Mouse (Mus musculus) small intestine, adult 2 months (tissue): Measurements from ENCODE around the gene Ucn2. TPM values are rescaled to one million over a fixed set of nuclear protein-coding genes. Genes with fewer than 3 reads are reported as not detected.

Source experiments
- H3K27ac ChIP-seq: fragments of 200-500 bp; 2 replicates; pipeline ENCODE4 v1.5.1; 2012; ENCODE audit warnings: low read depth, low read length, control low read depth, inconsistent platforms; ENCODE audit not compliant: insufficient read depth
- H3K27me3 ChIP-seq: fragments of 200-500 bp; 2 replicates; pipeline ENCODE4 v1.6.1; 2012; ENCODE audit warnings: mild to moderate bottlenecking, moderate library complexity, low read length, inconsistent platforms; ENCODE audit not compliant: control insufficient read depth, insufficient read depth
- H3K36me3 ChIP-seq: fragments of 200-500 bp; 2 replicates; pipeline ENCODE4 v1.6.1; 2012; ENCODE audit warnings: mild to moderate bottlenecking, low read length, control low read depth, inconsistent platforms; ENCODE audit not compliant: control insufficient read depth, insufficient read depth
- H3K4me1 ChIP-seq: fragments of 200-500 bp; 2 replicates; pipeline ENCODE4 v1.6.1; 2012; ENCODE audit warnings: low read length, inconsistent platforms, mixed read lengths; ENCODE audit not compliant: control insufficient read depth, insufficient read depth, insufficient read length
- H3K4me3 ChIP-seq: fragments of 200-500 bp; 2 replicates; pipeline ENCODE4 v1.5.1; 2012; ENCODE audit warnings: low read depth, mild to moderate bottlenecking, control low read depth, inconsistent platforms, low read length, moderate library complexity
- CTCF ChIP-seq: fragments of 200-500 bp; IDR thresholded peaks from 2 replicates; pipeline ENCODE4 v1.5.1; 2012; ENCODE audit warnings: low read depth, mild to moderate bottlenecking, control low read depth, inconsistent platforms, low read length, moderate library complexity, mixed read lengths; ENCODE audit not compliant: insufficient replicate concordance, insufficient read length; ENCODE audit errors: extremely low read depth
- POLR2A ChIP-seq: fragments of 200-500 bp; IDR thresholded peaks from 2 replicates; pipeline ENCODE4 v1.6.1; 2012; ENCODE audit warnings: low read depth, mild to moderate bottlenecking, control low read depth, inconsistent platforms, low read length, moderate library complexity
- WGBS: fragments of 180-500 bp; shearing (Covaris S2); methylation state at CpG from one replicate; pipeline ENCODE4 v1.1.7; 2018; 5-methylcytosine and 5-hydroxymethylcytosine counted together
- polyA plus RNA-seq: library from polyadenylated mRNA; depleted of rRNA; stranded (reverse); fragments of >200 nt; gene quantifications from 2 replicates; pipeline ENCODE4 v1.2.3, GENCODE M21; 2012

The Ucn2 gene
- polyA plus RNA-seq, 1 experiment = 0.23 TPM

- TF ChIP-seq CTCF (no peak), POLR2A (no peak)
- Histone ChIP-seq H3K4me1 (peaks cover 3% of the 10 kb centered on the region; the same call in 1 of the 2 replicates), H3K27me3 (no peaks in the 10 kb centered on the region), H3K27ac (no peak overlapping the region), H3K36me3 (peaks cover 15% of the 10 kb centered on the region), H3K4me3 (peak overlapping the region; percentile 27)
- WGBS = 78% methylated on average over 11 of the region's 11 CpGs
Observed at GRCm38 (mm10) chr9:109016973-109017604, 31.3 kb downstream of the Ucn2 start.

DNA sequence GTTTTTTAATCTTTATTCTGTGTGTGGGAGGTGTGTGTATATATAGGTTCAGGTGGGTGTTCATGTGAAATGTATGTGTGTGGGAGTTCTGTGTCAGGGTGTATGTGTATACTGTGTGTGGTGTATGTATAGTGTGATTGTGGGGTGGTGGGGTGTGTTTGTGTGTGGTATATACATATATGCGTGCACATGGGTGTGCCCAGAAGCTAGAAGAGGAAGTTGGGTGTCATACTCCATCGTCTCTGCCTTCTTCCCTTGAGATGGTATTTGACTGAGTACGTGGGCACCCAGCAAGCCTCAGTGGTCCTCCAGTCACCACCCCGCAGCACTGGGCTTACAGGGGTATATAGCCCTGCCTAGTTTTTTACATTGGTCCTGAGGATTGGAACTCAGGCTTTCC, 35.6 kb downstream of the Ucn2 start:
- 67% methylated on average over 4 of the region's 4 CpGs for WGBS
- no peak overlapping the region; the same call in 1 of the 2 replicates for H3K27ac ChIP-seq
- H3K27me3 ChIP-seq = no peaks in the 10 kb centered on the region
- no peak overlapping the region for H3K4me3 ChIP-seq
- H3K36me3 ChIP-seq = peaks cover 29% of the 10 kb centered on the region
- H3K4me1 ChIP-seq = no peaks in the 10 kb centered on the region; the same call in 1 of the 2 replicates
- TF ChIP-seq CTCF = no peak
- TF ChIP-seq POLR2A = no peak

DNA sequence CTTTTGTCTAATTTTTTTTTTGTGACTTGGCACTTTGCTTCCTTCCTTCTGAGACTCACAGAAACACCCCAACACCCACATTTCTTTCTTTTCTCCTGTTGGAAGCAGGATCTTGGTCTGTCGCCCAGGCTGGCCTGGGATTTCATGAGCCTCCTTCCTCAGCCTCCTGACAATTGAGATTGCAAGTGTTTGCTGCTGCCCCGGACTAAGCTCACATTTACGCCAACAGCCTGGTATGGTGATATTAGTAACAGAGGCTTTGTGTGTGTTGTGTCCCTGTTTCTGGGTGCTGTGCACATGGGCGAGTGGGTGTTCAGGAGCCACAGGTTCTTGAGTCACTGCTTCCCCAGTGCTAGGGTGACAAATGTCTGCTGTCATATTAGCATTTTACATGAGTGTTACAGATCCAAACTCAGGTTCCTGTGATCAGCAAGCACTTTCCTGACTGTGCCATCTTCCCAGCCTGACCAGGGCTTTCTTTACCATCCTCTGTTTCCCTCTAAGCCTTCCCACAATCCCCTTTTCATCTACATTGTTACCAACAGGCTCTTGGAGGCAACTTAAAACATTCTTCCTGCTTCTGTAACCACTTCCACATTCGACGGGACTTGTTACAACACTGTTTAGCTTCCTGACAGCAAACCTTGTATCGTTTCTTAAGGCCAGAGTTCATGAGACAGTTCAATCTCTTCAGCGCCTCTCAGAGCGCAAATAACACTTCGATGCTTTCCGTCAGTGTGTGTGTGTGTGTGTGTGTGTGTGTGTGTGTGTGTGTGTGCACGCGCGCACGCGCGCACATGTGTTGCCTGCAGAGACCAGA, 37.3 kb downstream of the Ucn2 start:
- peaks cover 26% of the 10 kb centered on the region for H3K36me3 ChIP-seq
- no peak overlapping the region for H3K27ac ChIP-seq
- 83% methylated on average over 17 of the region's 17 CpGs for WGBS
- H3K4me1 ChIP-seq = no peaks in the 10 kb centered on the region; the same call in 1 of the 2 replicates
- TF ChIP-seq POLR2A (no peak), CTCF (no peak)
- H3K4me3 ChIP-seq = no peak overlapping the region
- H3K27me3 ChIP-seq = no peaks in the 10 kb centered on the region

GRCm38 (mm10) chr9:109027521-109027920, 41.7 kb downstream of the Ucn2 start:
- Histone ChIP-seq H3K36me3 (peaks cover 44% of the 10 kb centered on the region), H3K27ac (no peak overlapping the region), H3K4me1 (peaks cover 8% of the 10 kb centered on the region), H3K27me3 (no peaks in the 10 kb centered on the region), H3K4me3 (no peak overlapping the region)
- TF ChIP-seq POLR2A = no peak; the same call in 1 of the 2 replicates
- no peak for TF ChIP-seq CTCF
- 59% methylated on average over 8 of the region's 8 CpGs for WGBS

- H3K27ac ChIP-seq = no peak overlapping the region
- 91% methylated on average over 3 of the region's 3 CpGs for WGBS
- H3K4me3 ChIP-seq = no peak overlapping the region
- H3K36me3 ChIP-seq = peaks cover 38% of the 10 kb centered on the region
- H3K4me1 ChIP-seq = peaks cover 8% of the 10 kb centered on the region
- no peaks in the 10 kb centered on the region for H3K27me3 ChIP-seq
- TF ChIP-seq POLR2A (no peak), CTCF (no peak)
Observed at GRCm38 (mm10) chr9:109028421-109028820, 42.6 kb downstream of the Ucn2 start.

- Histone ChIP-seq H3K27me3 (no peaks in the 10 kb centered on the region), H3K4me3 (no peak overlapping the region), H3K27ac (no peak overlapping the region), H3K4me1 (peaks cover 8% of the 10 kb centered on the region), H3K36me3 (peaks cover 37% of the 10 kb centered on the region)
- 34% methylated on average over 5 of the region's 5 CpGs for WGBS
- TF ChIP-seq CTCF = no peak
- TF ChIP-seq POLR2A = no peak
Observed at GRCm38 (mm10) chr9:109028919-109029318, 43.1 kb downstream of the Ucn2 start.

GRCm38 (mm10) chr9:109030312-109030711, 44.5 kb downstream of the Ucn2 start:
- WGBS = 85% methylated on average over 3 of the region's 3 CpGs
- no peak for TF ChIP-seq POLR2A
- TF ChIP-seq CTCF = no peak
- peaks cover 8% of the 10 kb centered on the region for H3K4me1 ChIP-seq
- no peak overlapping the region for H3K27ac ChIP-seq
- H3K36me3 ChIP-seq = peaks cover 29% of the 10 kb centered on the region
- no peaks in the 10 kb centered on the region for H3K27me3 ChIP-seq
- H3K4me3 ChIP-seq = no peak overlapping the region
